ENCODE assay signal across 8 mouse cellular contexts in genomic region chr7:60492028-60492995, GRCm38 (mm10).
DNase-seq lines count a peak whose midpoint lies in the region; ATAC-seq and TF ChIP-seq lines count a peak whose summit lies in the region.
"Not testable (repeated sequence)": the region's sequence is repeated elsewhere in the genome, so short reads cannot be mapped to it uniquely, and the experiment has no call there.

No protein-coding gene starts in this region.

- H3K27me3 ChIP-seq in hindbrain, embryonic 10.5 days (ENCODE audit: insufficient read depth, poor library complexity, severe bottlenecking); liver, adult 2 months (ENCODE audit: control insufficient read depth, insufficient read depth, low read length); midbrain, embryonic 16.5 days (ENCODE audit: control insufficient read depth, insufficient read depth, low read depth, low read length); stomach, postnatal 0 days (ENCODE audit: control insufficient read depth, insufficient read depth, low read length): not testable (repeated sequence)

- H3K27ac ChIP-seq in hindbrain, embryonic 10.5 days = peak overlapping the region; percentile 79
- not testable (repeated sequence) for H3K27ac ChIP-seq in liver, adult 2 months (replicated peaks; ENCODE audit: insufficient read depth, low read depth, low read length); stomach, postnatal 0 days (replicated peaks)
- H3K27ac ChIP-seq in midbrain, embryonic 16.5 days (ENCODE audit: low read length) = peak overlapping the region; percentile 60

- 11% methylated on average over 39 of the region's 39 CpGs for WGBS in hindbrain, embryonic 10.5 days
- 10% methylated on average over 37 of the region's 39 CpGs for WGBS in liver, adult 2 months
- WGBS in midbrain, embryonic 16.5 days = 19% methylated on average over 39 of the region's 39 CpGs
- 14% methylated on average over 39 of the region's 39 CpGs for WGBS in stomach, postnatal 0 days

- H3K79me2 ChIP-seq in liver, adult 2 months (ENCODE audit: control insufficient read depth, insufficient read depth, low read length) = not testable (repeated sequence)

- not testable (repeated sequence) for TF ChIP-seq POLR2A in liver, adult 2 months (IDR thresholded peaks at IDR 0.05; ENCODE audit: extremely low read depth, insufficient read depth, low read length)

- not testable (repeated sequence) for TF ChIP-seq EP300 in stomach, postnatal 0 days (optimal IDR thresholded peaks at IDR 0.05)

- TF ChIP-seq CTCF in liver, adult 2 months (IDR thresholded peaks at IDR 0.05; ENCODE audit: low read depth, low read length); stomach, postnatal 0 days (IDR thresholded peaks at IDR 0.05; ENCODE audit: low read depth): not testable (repeated sequence)

- peak overlapping the region; percentile 44 for H3K4me3 ChIP-seq in hindbrain, embryonic 10.5 days
- not testable (repeated sequence) for H3K4me3 ChIP-seq in liver, adult 2 months (ENCODE audit: insufficient read depth, low read depth, low read length)
- peak overlapping the region; percentile 36 for H3K4me3 ChIP-seq in midbrain, embryonic 16.5 days (ENCODE audit: low read depth, low read length)
- H3K4me3 ChIP-seq in stomach, postnatal 0 days (ENCODE audit: low read depth, low read length) = peak overlapping the region; percentile 23

- not testable (repeated sequence) for H3K4me1 ChIP-seq in hindbrain, embryonic 10.5 days (replicated peaks); liver, adult 2 months (ENCODE audit: control insufficient read depth, insufficient read depth, low read length); midbrain, embryonic 16.5 days (ENCODE audit: control insufficient read depth, insufficient read depth, low read length); stomach, postnatal 0 days (replicated peaks; ENCODE audit: control insufficient read depth, insufficient read depth)

- ATAC-seq in frontal cortex, adult (ENCODE audit: low TSS enrichment) = peak; percentile 92
- peak; percentile 98 for ATAC-seq in midbrain, embryonic 16.5 days
- ATAC-seq in stomach, postnatal 0 days (ENCODE audit: low FRiP score, low TSS enrichment) = peak; percentile 82

- not testable (repeated sequence) for H3K36me3 ChIP-seq in hindbrain, embryonic 10.5 days; liver, adult 2 months (ENCODE audit: control insufficient read depth, insufficient read depth, low read length); midbrain, embryonic 16.5 days (ENCODE audit: control insufficient read depth, insufficient read depth, low read length); stomach, postnatal 0 days (ENCODE audit: control insufficient read depth, insufficient read depth, low read length)

- peak; percentile 18 for DNase-seq in WW6 (ENCODE audit: low read depth, low spot score)
- DNase-seq in cerebellum, postnatal 25 days = peak; percentile 66 to 81
- DNase-seq in hindbrain, embryonic 10.5 days (ENCODE audit: low spot score) = peak; percentile 49
- DNase-seq in layer of hippocampus, adult 11-12 months (ENCODE audit: low spot score) = peak; percentile 39
- peak; percentile 53 for DNase-seq in liver, adult 2 months (ENCODE audit: extremely low read depth, low read depth, low spot score)
- DNase-seq in stomach, postnatal 0 days (ENCODE audit: low spot score) = peak; percentile 35

- not testable (repeated sequence) for H3K9me3 ChIP-seq in hindbrain, embryonic 10.5 days; midbrain, embryonic 16.5 days (replicated peaks; ENCODE audit: control insufficient read depth, low read length, poor library complexity, severe bottlenecking); stomach, postnatal 0 days (ENCODE audit: control insufficient read depth, low read length)

- H3K4me2 ChIP-seq in midbrain, embryonic 16.5 days (ENCODE audit: low read length) = not testable (repeated sequence)
- H3K4me2 ChIP-seq in stomach, postnatal 0 days (replicated peaks; ENCODE audit: low read depth) = peak overlapping the region; percentile 39

- not testable (repeated sequence) for H3K9ac ChIP-seq in liver, adult 2 months (ENCODE audit: low read depth, low read length); stomach, postnatal 0 days (ENCODE audit: low read length)
- peak overlapping the region; percentile 35; the same call in 1 of the 2 replicates for H3K9ac ChIP-seq in midbrain, embryonic 16.5 days (ENCODE audit: low read depth, low read length)

Comparison
In these comparisons a context has a peak if more than half of its experiments do, and no peak if none do; other contexts are left out.
1. DNase-seq: peak in every context shown above with its lines; median percentile 74 in cerebellum, postnatal 25 days; 53 in liver, adult 2 months; 49 in hindbrain, embryonic 10.5 days; 39 in layer of hippocampus, adult 11-12 months; 35 in stomach, postnatal 0 days; 18 in WW6.